8 mouse cellular contexts compared by ENCODE assay signal in genomic region chr10:120883069-120883415, GRCm38 (mm10). TPM values are rescaled to one million over a fixed set of nuclear protein-coding genes. Genes with fewer than 3 reads are reported as not detected.
DNase-seq lines count a peak whose midpoint lies in the region; ATAC-seq and TF ChIP-seq lines count a peak whose summit lies in the region.
"Had no signal": no experiment of that assay in that cellular context is flagged by ENCODE, and none has a peak within 500 bp of the region (broad histone marks: within the 10 kb centered on the region; RNA-seq: fewer than 3 reads in every experiment).

No protein-coding gene starts in this region.

- no peak overlapping the region for H3K4me3 ChIP-seq in neural tube, embryonic 11.5 days (ENCODE audit: low read depth, low read length)
- H3K4me3 ChIP-seq in forebrain, postnatal 0 days (ENCODE audit: low read depth, low read length), result peak overlapping the region; percentile 41
- H3K4me3 ChIP-seq in liver, embryonic 16.5 days (ENCODE audit: low read depth, low read length), result peak overlapping the region; percentile 2; the same call in 1 of the 2 replicates
- 0 out of 2 replicates have a peak overlapping the region, but pooled peaks have one; percentile 10 for H3K4me3 ChIP-seq in stomach, postnatal 0 days (ENCODE audit: low read depth, low read length)

- no peak overlapping the region for H3K27ac ChIP-seq in neural tube, embryonic 11.5 days (ENCODE audit: low read depth, low read length)
- no peak overlapping the region for H3K27ac ChIP-seq in forebrain, postnatal 0 days (ENCODE audit: low read depth, low read length)
- H3K27ac ChIP-seq in liver, embryonic 16.5 days (ENCODE audit: low read length), result peak overlapping the region; percentile 48; the same call in 1 of the 2 replicates
- 0 out of 2 replicates have a peak overlapping the region, but pooled peaks have one; percentile 46 for H3K27ac ChIP-seq in stomach, postnatal 0 days (replicated peaks)

- peaks cover 4% of the 10 kb centered on the region for H3K4me1 ChIP-seq in neural tube, embryonic 11.5 days (ENCODE audit: control insufficient read depth, insufficient read depth, low read length)
- no peaks in the 10 kb centered on the region for H3K4me1 ChIP-seq in forebrain, postnatal 0 days (ENCODE audit: insufficient read depth)
- no peaks in the 10 kb centered on the region for H3K4me1 ChIP-seq in liver, embryonic 16.5 days (ENCODE audit: control insufficient read depth, low read depth, low read length)
- H3K4me1 ChIP-seq in stomach, postnatal 0 days (replicated peaks; ENCODE audit: control insufficient read depth, insufficient read depth), result no peaks in the 10 kb centered on the region

- H3K9me3 ChIP-seq in neural tube, embryonic 11.5 days (ENCODE audit: control insufficient read depth, low read length), result no peaks in the 10 kb centered on the region
- no peaks in the 10 kb centered on the region for H3K9me3 ChIP-seq in forebrain, postnatal 0 days (ENCODE audit: low read length)
- H3K9me3 ChIP-seq in liver, embryonic 16.5 days (replicated peaks; ENCODE audit: control insufficient read depth, low read length), result no peaks in the 10 kb centered on the region
- no peaks in the 10 kb centered on the region for H3K9me3 ChIP-seq in stomach, postnatal 0 days (ENCODE audit: control insufficient read depth, low read length)

- H3K9ac ChIP-seq in neural tube, embryonic 11.5 days (ENCODE audit: low read length), result no peak overlapping the region; the same call in none of the 2 replicates
- no peak overlapping the region for H3K9ac ChIP-seq in forebrain, postnatal 0 days
- no peak overlapping the region for H3K9ac ChIP-seq in liver, embryonic 16.5 days (ENCODE audit: low read depth, low read length)
- no peak overlapping the region for H3K9ac ChIP-seq in stomach, postnatal 0 days (ENCODE audit: low read length)

- no peaks in the 10 kb centered on the region for H3K36me3 ChIP-seq in neural tube, embryonic 11.5 days (ENCODE audit: control insufficient read depth, insufficient read depth, low read length)
- no peaks in the 10 kb centered on the region; the same call in 1 of the 2 replicates for H3K36me3 ChIP-seq in forebrain, postnatal 0 days (ENCODE audit: insufficient read depth)
- no peaks in the 10 kb centered on the region for H3K36me3 ChIP-seq in liver, embryonic 16.5 days (ENCODE audit: control insufficient read depth, insufficient read depth)
- no peaks in the 10 kb centered on the region for H3K36me3 ChIP-seq in stomach, postnatal 0 days (ENCODE audit: control insufficient read depth, insufficient read depth, low read length)

- TF ChIP-seq EP300 in stomach, postnatal 0 days (optimal IDR thresholded peaks at IDR 0.05), result no peak

- WGBS in neural tube, embryonic 11.5 days, result 3% methylated on average over 7 of the region's 7 CpGs
- under 1% methylated on average over 7 of the region's 7 CpGs for WGBS in forebrain, postnatal 0 days
- 11% methylated on average over 7 of the region's 7 CpGs for WGBS in liver, embryonic 16.5 days (ENCODE audit: insufficient replicate concordance)
- WGBS in stomach, postnatal 0 days, result 8% methylated on average over 7 of the region's 7 CpGs

- no peaks in the 10 kb centered on the region for H3K27me3 ChIP-seq in neural tube, embryonic 11.5 days (ENCODE audit: control insufficient read depth, insufficient read depth, low read length)
- H3K27me3 ChIP-seq in forebrain, postnatal 0 days (ENCODE audit: insufficient read depth, low read length), result no peaks in the 10 kb centered on the region
- no peaks in the 10 kb centered on the region for H3K27me3 ChIP-seq in liver, embryonic 16.5 days (ENCODE audit: control insufficient read depth, insufficient read depth, low read depth, low read length)
- H3K27me3 ChIP-seq in stomach, postnatal 0 days (ENCODE audit: control insufficient read depth, insufficient read depth, low read length), result no peaks in the 10 kb centered on the region

- TF ChIP-seq CTCF in forebrain, postnatal 0 days (IDR thresholded peaks at IDR 0.05; ENCODE audit: low read depth), result no peak
- no peak for TF ChIP-seq CTCF in stomach, postnatal 0 days (IDR thresholded peaks at IDR 0.05; ENCODE audit: low read depth)

- peak; percentile 73; the same call in 1 of the 2 replicates for ATAC-seq in neural tube, embryonic 11.5 days (ENCODE audit: insufficient read depth, low FRiP score, low TSS enrichment)
- peak; percentile 42 for ATAC-seq in forebrain, postnatal 0 days
- ATAC-seq in liver, embryonic 16.5 days (ENCODE audit: low read depth), result no peak
- ATAC-seq in stomach, postnatal 0 days (ENCODE audit: low FRiP score, low TSS enrichment), result no peak

- no peak for DNase-seq in neural tube, embryonic 11.5 days (ENCODE audit: low spot score)
- DNase-seq in neural tube, embryonic 10.5 days (ENCODE audit: extremely low spot score, low spot score), result no peak
- DNase-seq in forebrain, postnatal 0 days, result no peak
- DNase-seq in stomach, postnatal 0 days (ENCODE audit: low spot score), result no peak
- no peak for DNase-seq in spleen, postnatal 10 days (ENCODE audit: low spot score in 2 of 2)
- no peak for DNase-seq in embryo, embryonic 10 days (ENCODE audit: low spot score)
- DNase-seq: gastrocnemius, postnatal 10 days had no signal

- peak overlapping the region; percentile 67 for H3K4me2 ChIP-seq in neural tube, embryonic 11.5 days (ENCODE audit: low read depth)
- H3K4me2 ChIP-seq in forebrain, postnatal 0 days (ENCODE audit: low read depth), result peak overlapping the region; percentile 77
- peak overlapping the region; percentile 26 for H3K4me2 ChIP-seq in liver, embryonic 16.5 days (ENCODE audit: low read depth, low read length)
- H3K4me2 ChIP-seq in stomach, postnatal 0 days (replicated peaks; ENCODE audit: low read depth), result peak overlapping the region; percentile 44

RNA-seq across cellular contexts. Expression of gene Msrb3, which starts 15.9 kb away (rescaled TPM):
- 5.1 and 5.2 TPM in 2 replicates for polyA plus RNA-seq in neural tube, embryonic 11.5 days (2014; fragmentation: Nextera tagmentation; extraction: Ambion mirVana)
- 3.2 and 6.1 TPM in 2 replicates for total RNA-seq in forebrain, postnatal 0 days (2014; rRNA removed)
- polyA plus RNA-seq in forebrain, postnatal 0 days (2015; fragmentation: Nextera tagmentation; extraction: Ambion mirVana), result 0.67 and 1.5 TPM in 2 replicates
- polyA plus RNA-seq in liver, embryonic 16.5 days (2015; fragmentation: Nextera tagmentation; extraction: Ambion mirVana), result 1.2 and 1.4 TPM in 2 replicates
- 19.5 and 23.2 TPM in 2 replicates for polyA plus RNA-seq in stomach, postnatal 0 days (2015; fragmentation: Nextera tagmentation; extraction: Ambion mirVana)

Comparison
In these comparisons a context has a peak if more than half of its experiments do, and no peak if none do; other contexts are left out.
1. ATAC-seq: peak in neural tube, embryonic 11.5 days (single experiment) and forebrain, postnatal 0 days (single experiment); none in liver, embryonic 16.5 days (single experiment) and stomach, postnatal 0 days (single experiment).
2. H3K27ac ChIP-seq: peak in liver, embryonic 16.5 days (single experiment) and stomach, postnatal 0 days (single experiment); none in neural tube, embryonic 11.5 days (single experiment) and forebrain, postnatal 0 days (single experiment).
3. H3K4me2 ChIP-seq: peak in every context shown above with its lines; median percentile 77 in forebrain, postnatal 0 days; 67 in neural tube, embryonic 11.5 days; 44 in stomach, postnatal 0 days; 26 in liver, embryonic 16.5 days.